Comparison of ENCODE assay signal across 18 mouse cellular contexts in the genomic region with DNA sequence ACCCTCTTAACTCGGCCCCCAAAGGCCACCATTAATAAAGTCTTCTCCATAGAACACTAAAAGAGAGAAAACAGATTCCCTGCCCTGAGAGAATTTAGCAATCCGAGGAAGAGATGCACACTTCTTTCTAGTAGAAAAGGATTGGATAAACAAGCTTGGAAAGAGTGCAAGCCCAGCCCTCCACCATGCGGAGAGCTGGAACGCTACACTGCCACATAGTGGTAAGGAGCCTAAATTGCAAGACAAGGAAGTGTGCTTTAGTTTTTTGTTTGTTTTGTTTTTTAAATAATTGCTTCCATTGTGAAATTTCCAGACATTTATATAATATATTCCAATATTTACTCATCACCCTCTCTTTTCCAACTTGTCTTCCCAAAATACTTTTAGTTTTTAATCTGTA. TPM values are rescaled to one million over a fixed set of nuclear protein-coding genes. Genes with fewer than 3 reads are reported as not detected.
DNase-seq lines count a peak whose midpoint lies in the region; ATAC-seq and TF ChIP-seq lines count a peak whose summit lies in the region.
"Had no signal": no experiment of that assay in that cellular context is flagged by ENCODE, and none has a peak within 500 bp of the region (broad histone marks: within the 10 kb centered on the region; RNA-seq: fewer than 3 reads in every experiment).

No protein-coding gene starts in this region.

- peak; percentile 44 for TF ChIP-seq CTCF in heart, postnatal 0 days (IDR thresholded peaks at IDR 0.05; ENCODE audit: low read depth)
- 0 out of 2 replicates have a peak, but pooled peaks have one; percentile 10 for TF ChIP-seq CTCF in liver, postnatal 0 days (IDR thresholded peaks at IDR 0.05; ENCODE audit: low read depth)
- peak; percentile 78 for TF ChIP-seq CTCF in E14TG2a.4 (conservative IDR thresholded peaks at IDR 0.05; ENCODE audit: low read length)

- 81% methylated on average over 4 of the region's 4 CpGs for WGBS in heart, postnatal 0 days
- WGBS in liver, postnatal 0 days (ENCODE audit: insufficient replicate concordance): 81% methylated on average over 4 of the region's 4 CpGs
- 49% methylated on average over 4 of the region's 4 CpGs for WGBS in liver, embryonic 12.5 days (ENCODE audit: insufficient replicate concordance)

- no peak overlapping the region for H3K9ac ChIP-seq in heart, postnatal 0 days (replicated peaks; ENCODE audit: low read depth, low read length)
- no peak overlapping the region for H3K9ac ChIP-seq in liver, postnatal 0 days (replicated peaks)
- H3K9ac ChIP-seq in liver, embryonic 12.5 days: no peak overlapping the region
- H3K9ac ChIP-seq: embryonic facial prominence, embryonic 15.5 days; intestine, embryonic 15.5 days; lung, embryonic 15.5 days had no signal

- no peaks in the 10 kb centered on the region for H3K27me3 ChIP-seq in heart, postnatal 0 days (ENCODE audit: control insufficient read depth, insufficient read depth, low read length)
- H3K27me3 ChIP-seq in liver, postnatal 0 days (ENCODE audit: insufficient read depth, low read length): no peaks in the 10 kb centered on the region
- H3K27me3 ChIP-seq in liver, embryonic 12.5 days (replicated peaks): no peaks in the 10 kb centered on the region
- no peaks in the 10 kb centered on the region for H3K27me3 ChIP-seq in E14TG2a.4 (ENCODE audit: insufficient read depth, low read length)
- H3K27me3 ChIP-seq: embryonic facial prominence, embryonic 15.5 days; intestine, embryonic 15.5 days; lung, embryonic 15.5 days had no signal

- H3K27ac ChIP-seq in heart, postnatal 0 days (ENCODE audit: low read depth): no peak overlapping the region
- no peak overlapping the region for H3K27ac ChIP-seq in liver, postnatal 0 days (ENCODE audit: low read depth)
- H3K27ac ChIP-seq in liver, embryonic 12.5 days: no peak overlapping the region
- H3K27ac ChIP-seq: embryonic facial prominence, embryonic 15.5 days; heart, embryonic 10.5 days; hindbrain, embryonic 10.5 days; intestine, embryonic 15.5 days; lung, embryonic 15.5 days; midbrain, embryonic 10.5 days had no signal

- no peak for ATAC-seq in heart, postnatal 0 days (ENCODE audit: insufficient read depth, low read depth)
- no peak for ATAC-seq in liver, postnatal 0 days
- no peak for ATAC-seq in liver, embryonic 12.5 days
- ATAC-seq: forebrain, embryonic 14.5 days; intestine, embryonic 15.5 days had no signal

- TF ChIP-seq EP300 in heart, postnatal 0 days (IDR thresholded peaks at IDR 0.05; ENCODE audit: low read depth): no peak
- no peak for TF ChIP-seq EP300 in liver, postnatal 0 days (IDR thresholded peaks at IDR 0.05; ENCODE audit: low read depth)

- H3K9me3 ChIP-seq in heart, postnatal 0 days (replicated peaks; ENCODE audit: control insufficient read depth, low read length): no peaks in the 10 kb centered on the region
- no peaks in the 10 kb centered on the region for H3K9me3 ChIP-seq in liver, postnatal 0 days (ENCODE audit: low read length)
- no peaks in the 10 kb centered on the region for H3K9me3 ChIP-seq in liver, embryonic 12.5 days (replicated peaks)
- no peaks in the 10 kb centered on the region for H3K9me3 ChIP-seq in E14TG2a.4 (ENCODE audit: low read length)
- H3K9me3 ChIP-seq: embryonic facial prominence, embryonic 15.5 days; heart, embryonic 10.5 days; hindbrain, embryonic 10.5 days; intestine, embryonic 15.5 days; lung, embryonic 15.5 days; midbrain, embryonic 10.5 days had no signal

- H3K4me2 ChIP-seq in heart, postnatal 0 days (ENCODE audit: low read depth, low read length): no peak overlapping the region
- no peak overlapping the region for H3K4me2 ChIP-seq in liver, postnatal 0 days (ENCODE audit: low read depth, low read length)
- no peak overlapping the region for H3K4me2 ChIP-seq in liver, embryonic 12.5 days
- H3K4me2 ChIP-seq: embryonic facial prominence, embryonic 15.5 days; intestine, embryonic 15.5 days; lung, embryonic 15.5 days had no signal

- no peak overlapping the region for H3K4me3 ChIP-seq in heart, postnatal 0 days (ENCODE audit: low read depth, low read length)
- no peak overlapping the region for H3K4me3 ChIP-seq in liver, postnatal 0 days (ENCODE audit: low read depth, low read length)
- H3K4me3 ChIP-seq in liver, embryonic 12.5 days: no peak overlapping the region
- no peak overlapping the region for H3K4me3 ChIP-seq in E14TG2a.4 (replicated peaks; ENCODE audit: low read length)
- H3K4me3 ChIP-seq: embryonic facial prominence, embryonic 15.5 days; heart, embryonic 10.5 days; hindbrain, embryonic 10.5 days; intestine, embryonic 15.5 days; lung, embryonic 15.5 days; midbrain, embryonic 10.5 days had no signal

- H3K36me3 ChIP-seq in heart, postnatal 0 days (replicated peaks; ENCODE audit: control insufficient read depth, insufficient read depth, low read length): no peaks in the 10 kb centered on the region
- no peaks in the 10 kb centered on the region for H3K36me3 ChIP-seq in liver, postnatal 0 days (replicated peaks; ENCODE audit: insufficient read depth, low read length)
- no peaks in the 10 kb centered on the region for H3K36me3 ChIP-seq in liver, embryonic 12.5 days
- H3K36me3 ChIP-seq in E14TG2a.4 (ENCODE audit: insufficient read depth, low read length): no peaks in the 10 kb centered on the region
- H3K36me3 ChIP-seq: embryonic facial prominence, embryonic 15.5 days; heart, embryonic 10.5 days; hindbrain, embryonic 10.5 days; intestine, embryonic 15.5 days; lung, embryonic 15.5 days; midbrain, embryonic 10.5 days had no signal

- DNase-seq in heart, postnatal 0 days (ENCODE audit: low spot score): no peak
- no peak for DNase-seq in heart, postnatal 36 days
- DNase-seq in liver, postnatal 0 days: no peak
- DNase-seq in R1 (ENCODE audit: low read depth, low spot score): peak; percentile 61
- DNase-seq in thymus, postnatal 0 days (ENCODE audit: low spot score): no peak
- DNase-seq in cerebellum, postnatal 36 days: no peak
- DNase-seq: gastrocnemius, postnatal 10 days; right cerebral cortex, postnatal 14 days; thymus, adult 18-20 months had no signal

- H3K4me1 ChIP-seq in heart, postnatal 0 days (ENCODE audit: control insufficient read depth, insufficient read depth): peaks cover 7% of the 10 kb centered on the region; the same call in 1 of the 2 replicates
- no peaks in the 10 kb centered on the region for H3K4me1 ChIP-seq in liver, postnatal 0 days (ENCODE audit: insufficient read depth)
- no peaks in the 10 kb centered on the region for H3K4me1 ChIP-seq in liver, embryonic 12.5 days
- H3K4me1 ChIP-seq in E14TG2a.4 (replicated peaks; ENCODE audit: low read depth, low read length): peaks cover 56% of the 10 kb centered on the region
- H3K4me1 ChIP-seq: embryonic facial prominence, embryonic 15.5 days had no signal

- intact Hi-C loops in heart, postnatal 36 days (cut with DNase I): no loop called here

RNA-seq across cellular contexts. Expression of gene 1700086D15Rik, which starts 30.6 kb away (rescaled TPM):
- total RNA-seq in heart, postnatal 0 days (2014; rRNA removed; ENCODE audit: low replicate concordance): 1.2 and 8.0 TPM in 2 replicates
- polyA plus RNA-seq in heart, postnatal 0 days (2015; fragmentation: Nextera tagmentation; extraction: Ambion mirVana): 0.11 TPM in 1 of 2 replicates, not detected in the other
- not detected for total RNA-seq in heart, postnatal 36 days (2021)
- polyA plus RNA-seq in liver, postnatal 0 days (2015; fragmentation: Nextera tagmentation; extraction: Ambion mirVana): not detected in 2 replicates
- polyA plus RNA-seq in liver, embryonic 12.5 days (2016; fragmentation: Nextera tagmentation; extraction: Ambion mirVana): not detected in 2 replicates
- polyA plus RNA-seq in thymus, postnatal 0 days (2015; fragmentation: Nextera tagmentation; extraction: Ambion mirVana): 0.17 TPM in 1 of 2 replicates, not detected in the other
- polyA plus RNA-seq: embryonic facial prominence, embryonic 15.5 days; forebrain, embryonic 14.5 days; hindbrain, embryonic 10.5 days; intestine, embryonic 15.5 days had no signal

RNA-seq across cellular contexts. Expression of gene Arhgap44, which starts 33.7 kb away (rescaled TPM):
- total RNA-seq in heart, postnatal 0 days (2014; rRNA removed; ENCODE audit: low replicate concordance): 17.7 and 18.1 TPM in 2 replicates
- 8.5 and 8.9 TPM in 2 replicates for polyA plus RNA-seq in heart, postnatal 0 days (2015; fragmentation: Nextera tagmentation; extraction: Ambion mirVana)
- 10 to 100 TPM; 20.8 to 24.3 TPM for total RNA-seq in heart, postnatal 36 days (2021)
- polyA plus RNA-seq in liver, postnatal 0 days (2015; fragmentation: Nextera tagmentation; extraction: Ambion mirVana): 0.62 and 0.73 TPM in 2 replicates
- 1.0 and 1.2 TPM in 2 replicates for polyA plus RNA-seq in liver, embryonic 12.5 days (2016; fragmentation: Nextera tagmentation; extraction: Ambion mirVana)
- 4.5 and 5.1 TPM in 2 replicates for polyA plus RNA-seq in thymus, postnatal 0 days (2015; fragmentation: Nextera tagmentation; extraction: Ambion mirVana)

Comparison
In these comparisons a context has a peak if more than half of its experiments do, and no peak if none do; other contexts are left out.
1. CTCF ChIP-seq: peak in every context shown above with its lines; median percentile 78 in E14TG2a.4; 44 in heart, postnatal 0 days; 10 in liver, postnatal 0 days.